Mouse (Mus musculus) thymus, adult 2 months (tissue): ENCODE measurements at regions not wholly inside any gene's neighbourhood (a gene's known extent, or its start where the extent isn't known, plus 50 kb on each side); places are given as distances from the start of the nearest gene placed in this dataset.

ENCODE experiments used
- CTCF ChIP-seq: fragments of 200-500 bp; IDR thresholded peaks from 2 replicates; pipeline ENCODE4 v1.5.1; 2012; ENCODE audit warnings: mild to moderate bottlenecking, control low read depth, low read length, moderate library complexity, borderline replicate concordance; ENCODE audit not compliant: control insufficient read depth, poor library complexity, insufficient read depth; ENCODE audit errors: extremely low read depth
- POLR2A ChIP-seq: fragments of 200-500 bp; IDR thresholded peaks from 2 replicates; pipeline ENCODE4 v1.6.1; 2012; ENCODE audit warnings: mild to moderate bottlenecking, low read length, control low read depth, moderate library complexity; ENCODE audit not compliant: control insufficient read depth, poor library complexity, insufficient read depth; ENCODE audit errors: extremely low read depth

DNA sequence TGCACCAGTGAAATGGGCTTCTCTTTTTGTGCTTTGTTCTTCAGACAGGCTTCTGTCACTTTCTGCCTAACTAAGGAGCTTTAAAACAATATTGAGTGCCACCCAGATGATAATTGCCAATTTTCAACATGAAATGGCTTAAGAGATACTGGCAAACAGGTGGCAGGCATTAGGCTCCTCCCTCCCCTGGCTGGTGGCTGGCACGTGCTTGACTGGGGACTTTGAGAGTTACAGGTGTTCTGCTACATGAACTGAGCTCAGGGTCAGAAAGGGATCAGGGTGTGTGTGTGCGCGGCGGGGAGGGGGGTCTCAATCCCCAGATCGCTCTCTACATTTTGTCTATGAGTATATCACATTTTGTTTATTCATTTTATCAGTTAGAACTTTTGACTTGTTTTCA lies 245.4 kb downstream of the Ndfip2 start:
- TF ChIP-seq POLR2A, result no peak
- no peak for TF ChIP-seq CTCF
